Mouse (Mus musculus) liver, embryonic 14.5 days (tissue): ENCODE measurements around the gene Vwa5b1.

Experiments
- CTCF ChIP-seq: IDR thresholded peaks from 2 replicates; pipeline ENCODE4 v1.5.1; 2016; ENCODE audit warnings: antibody characterized with exemption, low read depth, control low read depth
- EP300 ChIP-seq: IDR thresholded peaks from 2 replicates; pipeline ENCODE4 v1.6.1; 2016; ENCODE audit warnings: antibody characterized with exemption, low read depth

DNA sequence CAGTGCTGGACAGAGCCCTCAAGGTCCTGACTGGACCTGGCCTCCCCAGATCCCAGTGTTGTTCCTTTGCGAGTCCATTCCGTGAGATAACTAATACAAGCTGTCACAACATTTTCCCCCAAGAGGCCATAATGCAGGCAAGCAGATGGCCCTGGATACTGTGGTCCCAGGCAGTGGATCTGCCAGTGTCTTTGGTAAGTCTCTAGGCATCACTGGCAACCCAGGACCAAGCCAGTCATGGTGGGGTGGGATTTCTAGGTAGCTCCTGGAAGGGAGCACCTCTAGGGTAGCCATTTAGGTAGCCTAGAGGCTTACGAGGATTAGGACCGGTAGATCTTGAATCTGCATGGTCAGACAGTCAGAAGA, 445 bp upstream of the Vwa5b1 start:
- TF ChIP-seq EP300 (no peak), CTCF (no peak)
